Mouse (Mus musculus): Measurements from ENCODE around the gene Smtn.

DNA sequence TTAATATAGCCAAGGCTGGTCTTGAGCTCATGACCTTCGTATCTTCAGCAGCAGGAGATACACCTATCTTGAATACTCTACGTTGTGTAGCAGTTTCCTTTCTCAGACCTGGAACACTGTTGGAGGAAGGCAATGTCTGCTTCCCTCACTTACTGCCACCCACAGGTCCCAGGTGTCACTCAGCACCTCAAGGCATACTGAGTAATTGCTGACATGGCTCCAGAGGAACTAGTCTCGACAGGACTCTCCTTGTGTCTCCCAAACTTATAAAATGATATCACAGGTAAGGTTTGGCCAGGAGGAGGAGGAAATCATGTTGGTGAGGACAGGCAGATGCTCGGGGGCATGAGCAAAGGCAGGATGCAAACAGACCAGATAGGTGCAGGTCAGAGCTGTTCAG, 14.6 kb upstream of the Smtn start:
- TF ChIP-seq CTCF (IDR thresholded peaks at IDR 0.05; ENCODE audit: low read depth) (no peak), EP300 (optimal IDR thresholded peaks at IDR 0.05) (no peak)

All from stomach, postnatal 0 days (tissue).